Mouse (Mus musculus) lung, adult 2 months (tissue): Measurements from ENCODE around the gene Foxp2. TPM values are rescaled to one million over a fixed set of nuclear protein-coding genes. Genes with fewer than 3 reads are reported as not detected.

Source experiments
- DNase-seq: peaks from one replicate; pipeline ENCODE4 v3.0.0; 2022
- H3K4me1 ChIP-seq: fragments of 200-500 bp; 2 replicates; pipeline ENCODE4 v1.6.1; 2011; ENCODE audit warnings: low read length; ENCODE audit not compliant: control insufficient read depth, insufficient read depth
- H3K4me3 ChIP-seq: fragments of 200-500 bp; replicated peaks from 2 replicates; pipeline ENCODE3; 2011; ENCODE audit warnings: low read depth, mild to moderate bottlenecking, control low read depth, low read length; ENCODE audit errors: extremely low read depth
- CTCF ChIP-seq: fragments of 200-500 bp; IDR thresholded peaks from 2 replicates; pipeline ENCODE4 v1.5.1; 2011; ENCODE audit warnings: mild to moderate bottlenecking, low read length, control low read depth; ENCODE audit not compliant: insufficient read depth
- POLR2A ChIP-seq: fragments of 200-500 bp; IDR thresholded peaks from 2 replicates; pipeline ENCODE4 v1.6.1; 2011; ENCODE audit warnings: low read depth, mild to moderate bottlenecking, control low read depth, low read length, borderline replicate concordance; ENCODE audit errors: extremely low read depth
- whole genome bisulfite sequencing: fragments of 180-500 bp; shearing (Covaris S2); methylation state at CpG from one replicate; pipeline ENCODE4 v1.1.7; 2018; 5-methylcytosine and 5-hydroxymethylcytosine counted together
- polyA plus RNA-seq: library from polyadenylated mRNA; depleted of rRNA; stranded (reverse); fragments of >200 nt; gene quantifications from 2 replicates; pipeline ENCODE4 v1.2.3, GENCODE M21; 2012; rRNA removed

Foxp2 gene
- polyA plus RNA-seq, result 5.2 and 5.8 TPM in 2 replicates

DNA sequence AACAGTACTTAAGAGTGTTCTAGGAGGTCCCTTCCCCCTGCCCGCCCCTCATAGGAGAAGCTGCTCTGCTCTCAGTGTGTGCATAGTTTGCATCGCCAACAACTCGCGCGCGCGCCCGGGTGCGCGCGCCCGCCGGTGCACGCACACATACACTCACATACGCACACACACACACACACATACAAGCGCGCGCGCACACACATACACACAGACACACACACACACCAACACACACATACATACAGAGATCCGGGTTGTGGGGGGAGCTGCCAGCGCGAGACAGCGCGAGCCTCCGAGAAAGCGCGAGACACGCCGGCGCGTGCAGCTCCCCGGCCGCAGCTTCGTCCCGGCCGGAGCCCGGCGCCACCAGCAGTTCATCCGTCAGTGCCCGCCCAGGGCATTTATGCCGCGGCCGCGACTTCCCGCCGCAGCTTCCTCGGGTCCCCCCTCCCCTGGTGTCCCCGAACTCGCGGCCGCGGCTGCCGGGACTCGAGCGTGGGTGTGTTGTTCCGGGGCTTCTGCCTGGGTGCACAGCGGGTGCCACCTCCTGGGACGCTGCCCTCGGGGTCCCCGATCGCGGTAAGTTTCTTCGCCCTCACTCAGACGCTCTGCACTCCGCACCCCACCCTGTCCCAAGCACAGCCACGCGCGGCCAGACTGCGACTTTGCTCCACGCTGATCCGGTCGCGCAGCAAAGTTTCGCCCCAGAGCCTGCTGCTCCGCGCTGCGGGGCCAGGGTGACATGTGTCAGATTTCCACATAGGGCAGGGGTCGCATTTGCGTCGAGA is at the start of gene Foxp2:
Gene Foxp2 (plus strand): TSS at position 167 of the 788 bp plus-strand sequence.
- no peak for TF ChIP-seq POLR2A
- TF ChIP-seq CTCF, result no peak
- DNase-seq, result peak; percentile 60
- Histone ChIP-seq H3K4me1 (peaks cover 4% of the 10 kb centered on the region; the same call in 1 of the 2 replicates), H3K4me3 (peak within 1 kb of the TSS; percentile 67)
- WGBS, result 1% methylated on average over 80 of the region's 80 CpGs

DNA sequence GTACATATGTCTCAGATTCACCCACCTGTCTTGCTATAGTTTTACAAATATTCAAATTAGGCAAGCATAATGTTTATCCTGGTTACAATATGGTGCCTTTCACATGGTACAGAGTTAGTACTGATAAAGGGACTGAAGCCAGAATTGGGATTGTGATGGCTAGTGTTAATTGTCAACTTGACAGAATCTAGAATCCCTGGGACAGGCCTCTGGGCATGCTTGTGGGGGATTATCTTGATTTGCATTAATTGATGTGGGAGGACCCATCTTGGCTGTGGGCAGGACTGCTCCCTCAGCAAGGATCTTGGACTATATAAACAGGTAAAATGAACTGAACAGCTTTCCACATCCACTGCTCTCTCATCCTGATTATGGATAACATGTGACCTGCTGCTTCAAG is 15.9 kb upstream of the Foxp2 start:
- Histone ChIP-seq H3K4me1 (no peaks in the 10 kb centered on the region), H3K4me3 (no peak overlapping the region)
- DNase-seq, result no peak
- no peak for TF ChIP-seq CTCF
- no peak for TF ChIP-seq POLR2A

DNA sequence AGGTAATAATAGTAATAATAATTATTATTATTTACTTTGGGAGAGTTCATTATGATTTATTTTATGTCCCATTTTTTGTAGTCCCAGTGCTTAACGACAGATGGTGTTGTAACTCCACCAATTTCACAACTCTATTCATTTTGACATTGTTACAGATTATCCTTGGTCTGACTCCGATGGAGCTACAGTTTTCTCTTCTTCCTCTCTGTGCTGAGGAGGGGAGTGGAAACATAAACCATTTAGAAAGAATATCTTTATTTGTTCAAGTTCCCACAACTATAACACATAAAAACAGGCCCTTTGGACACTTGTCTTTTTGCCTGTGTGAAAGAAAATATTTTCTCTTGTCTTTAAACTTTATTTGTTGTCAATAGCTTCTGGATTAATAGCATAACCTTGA is 4.1 kb upstream of the Foxp2 start:
- WGBS, result 3% methylated on average over 2 of the region's 2 CpGs
- DNase-seq, result no peak

DNA sequence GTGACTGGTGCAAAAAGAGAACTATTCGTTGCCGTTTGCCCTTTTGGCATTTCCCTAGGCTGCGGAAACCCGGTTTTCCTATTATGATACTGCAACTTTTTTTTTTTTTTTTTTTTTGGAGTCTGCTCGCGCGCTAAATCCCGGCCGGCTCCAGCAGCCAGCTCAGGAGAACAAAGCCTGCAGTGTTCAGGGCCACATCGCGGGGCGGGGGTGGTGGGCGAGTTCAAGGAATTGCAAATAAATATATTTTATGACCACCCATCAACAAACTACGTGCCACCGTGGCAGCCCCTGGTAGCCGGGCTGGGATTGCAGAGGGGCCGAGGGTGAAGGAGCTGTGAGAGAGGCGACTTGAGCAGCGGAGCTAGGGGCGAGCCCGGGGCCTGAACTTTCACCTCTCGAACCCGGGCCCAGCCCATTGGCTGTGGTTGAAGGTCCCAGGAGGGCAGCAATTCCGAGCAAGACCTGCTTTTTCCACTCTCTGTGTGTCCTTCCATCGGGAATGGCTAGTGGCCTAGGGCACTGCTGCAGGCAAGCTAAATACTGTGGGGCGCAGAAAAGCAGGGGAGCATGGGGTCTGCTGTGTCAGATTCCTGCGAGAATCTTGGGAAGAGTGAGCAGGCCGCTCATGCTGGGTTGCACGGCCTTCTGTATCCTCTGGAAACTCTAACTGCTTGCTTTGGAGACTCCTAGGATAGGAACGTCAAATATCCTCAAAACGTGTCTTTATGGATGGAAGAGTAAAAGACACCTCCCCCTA is 2.9 kb upstream of the Foxp2 start:
- peaks cover 4% of the 10 kb centered on the region; the same call in 1 of the 2 replicates for H3K4me1 ChIP-seq
- no peak overlapping the region for H3K4me3 ChIP-seq
- 18% methylated on average over 31 of the region's 31 CpGs for WGBS
- TF ChIP-seq CTCF (no peak), POLR2A (no peak)
- DNase-seq, result peak; percentile 23

More for the DNA sequence above, 4.1 kb upstream of the Foxp2 start:
- TF ChIP-seq CTCF (peak; percentile 40; the same call in 1 of the 2 replicates), POLR2A (no peak)
- Histone ChIP-seq H3K4me1 (peaks cover 4% of the 10 kb centered on the region; the same call in 1 of the 2 replicates), H3K4me3 (no peak overlapping the region)

DNA sequence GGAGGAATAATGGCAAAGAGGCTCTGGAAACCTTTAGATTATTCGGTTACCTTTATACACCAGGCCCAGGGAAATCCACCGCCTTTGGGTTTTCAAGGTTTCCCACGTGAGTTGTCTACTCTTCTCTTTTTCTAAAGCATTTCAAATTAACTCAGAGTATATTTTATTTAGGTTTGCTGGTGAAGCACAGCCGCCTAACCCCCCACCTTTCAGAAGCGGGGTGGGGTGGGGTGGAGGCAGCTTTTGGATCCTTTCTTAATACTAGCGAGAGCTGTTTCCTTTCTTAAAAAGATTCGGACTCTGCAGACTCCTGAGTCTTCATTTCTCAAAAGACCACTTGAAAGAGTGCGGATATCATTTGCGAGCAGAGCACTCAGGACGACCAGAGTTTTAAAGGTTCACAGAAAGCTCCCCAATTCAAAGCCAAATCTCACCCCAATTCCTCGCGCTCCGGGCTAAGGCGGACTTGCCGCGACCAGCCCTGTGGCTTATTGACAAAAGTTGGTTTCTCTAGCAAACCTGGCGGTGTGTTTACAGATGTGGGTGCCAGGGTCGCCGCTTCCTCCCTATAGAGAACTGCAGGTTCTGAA is 2.0 kb upstream of the Foxp2 start:
- Histone ChIP-seq H3K4me1 (peaks cover 4% of the 10 kb centered on the region; the same call in 1 of the 2 replicates), H3K4me3 (no peak overlapping the region)
- peak; percentile 22 for DNase-seq
- 28% methylated on average over 19 of the region's 19 CpGs for WGBS
- TF ChIP-seq CTCF (no peak), POLR2A (no peak)

DNA sequence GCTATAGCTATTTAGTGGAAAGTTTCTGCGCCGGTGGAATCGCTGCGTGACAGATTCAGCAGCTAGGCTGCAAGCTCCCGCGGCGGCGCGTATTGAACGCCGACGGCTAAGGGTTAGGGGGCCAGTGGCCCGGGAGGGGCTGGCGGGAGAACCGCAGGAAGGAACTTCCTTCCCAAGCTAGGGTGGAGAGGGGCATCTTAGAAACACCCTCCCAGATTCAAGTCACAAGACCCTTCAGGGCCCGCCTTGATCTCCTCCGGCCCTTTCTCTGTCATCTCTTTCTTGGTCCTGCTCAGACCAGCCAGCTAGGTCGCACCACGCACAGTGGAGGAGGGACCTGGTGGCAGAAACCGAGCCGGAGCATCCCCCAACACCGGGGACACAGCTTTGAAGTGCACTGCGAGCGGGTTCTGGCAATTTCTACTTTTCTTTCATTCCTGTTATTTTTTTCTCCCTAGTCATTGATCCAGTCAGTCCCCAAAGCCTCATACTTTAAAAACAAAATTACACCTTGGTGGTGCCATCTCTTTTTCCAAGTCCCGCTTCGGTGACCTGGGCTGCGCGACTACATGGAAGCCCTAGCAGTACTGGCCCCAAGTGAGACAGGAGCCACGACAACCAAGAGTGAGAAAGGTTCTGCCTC is 1.1 kb upstream of the Foxp2 start:
- DNase-seq, result peak; percentile 49

DNA sequence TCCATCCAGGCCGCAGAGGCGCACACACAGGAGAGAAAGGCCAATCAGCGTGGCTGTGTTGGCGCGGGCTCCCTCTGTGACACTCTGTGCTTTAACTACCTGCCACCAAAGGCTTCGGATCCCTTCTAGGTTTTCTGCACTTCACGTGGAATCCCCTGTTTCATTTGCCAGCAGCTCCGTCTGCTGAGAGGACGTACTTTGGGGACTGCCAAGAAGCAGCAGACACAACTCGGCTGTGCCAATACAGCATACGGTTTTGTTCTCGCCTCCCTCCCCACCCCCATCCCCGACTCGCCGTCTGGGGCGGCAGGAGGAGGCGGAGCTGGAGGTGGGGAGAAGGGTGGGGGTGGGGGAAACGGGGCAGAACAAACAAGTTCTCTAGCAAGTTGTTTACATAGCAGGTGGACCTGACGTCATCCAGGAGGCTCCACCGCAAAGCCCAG is 549 bp upstream of the Foxp2 start:
- Histone ChIP-seq H3K4me1 (peaks cover 4% of the 10 kb centered on the region; the same call in 1 of the 2 replicates), H3K4me3 (peak overlapping the region; percentile 60)
- TF ChIP-seq POLR2A (no peak; the same call in 1 of the 2 replicates), CTCF (no peak)
- 2% methylated on average over 20 of the region's 20 CpGs for WGBS
- peak; percentile 76 for DNase-seq

More for the DNA sequence above, 1.1 kb upstream of the Foxp2 start:
- Histone ChIP-seq H3K4me3 (peak overlapping the region; percentile 60), H3K4me1 (peaks cover 4% of the 10 kb centered on the region; the same call in 1 of the 2 replicates)
- 2% methylated on average over 29 of the region's 29 CpGs for WGBS
- no peak for TF ChIP-seq POLR2A
- no peak for TF ChIP-seq CTCF

DNA sequence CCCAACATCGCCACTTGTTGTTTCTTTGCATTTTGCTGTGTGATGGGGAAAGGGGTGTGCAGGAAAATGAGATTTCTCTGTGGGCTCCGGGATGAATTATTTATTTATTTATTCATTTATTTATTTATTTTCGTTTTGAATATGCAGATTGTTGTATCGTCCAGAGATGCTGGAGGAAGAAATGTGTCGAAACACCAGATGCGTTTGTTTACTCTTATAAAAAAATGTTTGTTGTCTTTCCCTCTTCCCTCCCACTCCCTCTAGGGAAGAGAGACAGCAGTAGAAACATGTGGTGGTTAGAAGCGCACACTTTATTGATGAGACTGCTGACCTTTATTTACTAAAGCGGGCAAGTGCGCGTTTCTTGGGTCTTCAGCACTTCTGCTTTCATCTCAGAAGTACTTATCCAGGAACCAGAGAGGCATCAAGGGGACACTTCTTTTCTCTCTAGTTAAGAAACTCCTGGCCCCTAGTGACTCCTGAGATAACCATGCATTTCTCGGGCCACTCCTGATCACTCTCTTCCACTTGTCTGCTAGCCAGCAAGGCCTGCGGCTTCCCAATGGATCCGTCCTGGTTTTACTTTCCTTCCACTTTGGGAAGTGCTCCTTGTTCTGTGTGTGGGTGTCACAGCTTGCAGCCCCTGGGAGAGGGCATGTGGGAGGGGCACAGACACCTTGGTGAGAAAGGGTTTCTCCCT is 972 bp downstream of the Foxp2 start:
- peaks cover 4% of the 10 kb centered on the region; the same call in 1 of the 2 replicates for H3K4me1 ChIP-seq
- TF ChIP-seq POLR2A, result no peak
- TF ChIP-seq CTCF, result no peak
- 5% methylated on average over 13 of the region's 13 CpGs for WGBS
- peak; percentile 13 for DNase-seq
- H3K4me3 ChIP-seq, result peak overlapping the region; percentile 67
